Mouse (Mus musculus) gastrocnemius, postnatal 4 days (tissue): ENCODE results near the gene Gm10408. TPM values are rescaled to one million over a fixed set of nuclear protein-coding genes. Genes with fewer than 3 reads are reported as not detected.
"Not testable (repeated sequence)": the region's sequence is repeated elsewhere in the genome, so short reads cannot be mapped to it uniquely, and the experiment has no call there.

Experiments used
- DNase-seq, 2 experiments: peaks; one replicate each; pipeline ENCODE4 v3.0.0; 2021 to 2022; ENCODE audit warnings: low spot score in 2 of 2, mixed read lengths in 2 of 2
- long read RNA-seq, 2 experiments: library from polyadenylated mRNA; stranded (forward); transcript quantifications; one replicate each; pipeline ENCODE4 v2.0.0; 2021
- total RNA-seq, 2 experiments: library from RNA; stranded (reverse); gene quantifications; 2 replicates each; pipeline ENCODE4 v1.2.3; 2021

The Gm10408 gene
- not detected for total RNA-seq
- long read RNA-seq, experiment 1, result 0 reads
- long read RNA-seq, experiment 2, result 0 reads

- not testable (repeated sequence) for DNase-seq
These were observed at the start of gene Gm10408 for GRCm38 (mm10) chr14:3449079-3449478. TSS of gene Gm10408 (plus strand) at chr14:3449379.

GRCm38 (mm10) chr14:3412314-3412713 is 36.9 kb upstream of the Gm10408 start, which contains the start of gene Gm10409:
TSS of gene Gm10409 (plus strand) at chr14:3412614.
- not testable (repeated sequence) for DNase-seq

DNA sequence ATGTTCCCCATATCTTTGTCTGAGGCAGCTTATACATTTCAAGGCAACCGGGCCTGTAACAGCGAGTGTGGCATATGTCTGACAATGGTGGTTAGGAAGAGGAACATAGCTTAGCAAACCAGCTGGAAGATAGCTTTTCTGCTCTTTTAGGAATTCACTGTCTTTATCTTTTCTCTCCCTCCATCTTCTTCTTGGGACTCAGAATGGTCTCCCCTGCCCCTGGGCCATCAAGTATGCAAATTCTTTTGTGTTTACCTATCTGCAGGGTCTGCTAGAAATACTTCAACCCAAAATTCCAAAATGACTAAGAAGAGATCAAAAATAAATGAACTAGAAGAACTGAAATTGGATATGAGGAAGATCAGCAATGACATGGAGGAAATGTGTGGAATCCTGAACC is 21.4 kb upstream of the Gm10408 start, which contains the start of gene Gm3005:
TSS of gene Gm3005 (plus strand) at position 301 of the 400 bp plus-strand sequence.
- DNase-seq, result not testable (repeated sequence)

Other genes starting within 250 kb of the Gm10408 start
- 1 to 10 TPM; 1.9 to 2.0 TPM for gene D830030K20Rik, start 240.9 kb upstream of the Gm10408 start, total RNA-seq
- gene Gm2956, start 116.8 kb upstream of the Gm10408 start, total RNA-seq, result not detected
- not detected for gene Gm10413, start 54.3 kb upstream of the Gm10408 start, total RNA-seq
- 1 to 10 TPM; 1.2 to 1.4 TPM for gene Gm10409, start 36.8 kb upstream of the Gm10408 start, total RNA-seq
- gene Gm3005, start 21.3 kb upstream of the Gm10408 start, total RNA-seq, result not detected
- gene Gm3012, start 185.1 kb downstream of the Gm10408 start, total RNA-seq, result not detected
- gene Gm3020, start 202.7 kb downstream of the Gm10408 start, total RNA-seq, result 1 to 10 TPM; 1.2 to 1.4 TPM
- not detected for gene Gm3043, start 239.4 kb downstream of the Gm10408 start, total RNA-seq